Mouse (Mus musculus) fibroblast of lung, adult 2 months (primary cell): ENCODE results near the gene Neurod2.

Experiments
- DNase-seq: peaks from one replicate; pipeline ENCODE4 v3.0.0-alpha.2; 2011; ENCODE audit warnings: low read depth

Gene Neurod2

GRCm38 (mm10) chr11:98354445-98354844 is 25.0 kb upstream of the Neurod2 start:
- DNase-seq = no peak

- DNase-seq = peak; percentile 65
These were observed 24.3 kb upstream of the Neurod2 start for GRCm38 (mm10) chr11:98353651-98354211.

DNA sequence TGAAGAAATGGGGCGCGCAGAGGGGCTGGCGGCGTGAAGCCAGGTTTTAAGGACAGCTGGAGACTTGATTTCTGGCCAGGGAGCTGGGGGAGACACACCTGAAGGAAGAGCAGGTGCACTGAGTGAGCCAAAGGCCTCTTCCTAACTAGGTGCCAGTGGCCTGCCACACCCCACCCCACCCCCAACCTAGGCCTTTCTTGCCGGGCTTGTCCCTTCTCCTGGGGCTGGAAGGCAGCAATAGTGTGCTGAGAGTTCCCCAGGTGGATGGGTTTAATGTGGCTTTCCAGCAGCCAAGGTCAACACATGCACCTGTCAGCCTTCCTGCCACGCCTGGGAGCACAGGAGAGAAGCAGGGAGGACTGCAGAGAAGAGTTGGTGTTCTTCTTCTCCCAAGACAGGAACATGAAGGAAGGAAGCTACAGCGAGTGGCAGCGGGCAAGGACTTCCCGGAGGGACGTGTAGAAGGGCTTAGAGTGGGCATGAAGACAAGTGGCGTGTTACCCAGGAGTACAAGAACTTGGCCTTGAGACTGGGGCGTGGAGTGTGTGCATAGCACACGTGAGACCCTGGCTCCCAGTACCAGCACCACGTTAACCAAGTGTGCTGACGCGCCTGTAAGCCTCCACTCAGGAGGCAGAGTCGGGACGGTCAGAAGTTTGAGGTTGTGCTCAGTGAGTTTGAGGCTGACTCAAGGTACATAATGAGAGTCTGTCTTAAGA is 23.0 kb upstream of the Neurod2 start:
- DNase-seq = no peak

DNA sequence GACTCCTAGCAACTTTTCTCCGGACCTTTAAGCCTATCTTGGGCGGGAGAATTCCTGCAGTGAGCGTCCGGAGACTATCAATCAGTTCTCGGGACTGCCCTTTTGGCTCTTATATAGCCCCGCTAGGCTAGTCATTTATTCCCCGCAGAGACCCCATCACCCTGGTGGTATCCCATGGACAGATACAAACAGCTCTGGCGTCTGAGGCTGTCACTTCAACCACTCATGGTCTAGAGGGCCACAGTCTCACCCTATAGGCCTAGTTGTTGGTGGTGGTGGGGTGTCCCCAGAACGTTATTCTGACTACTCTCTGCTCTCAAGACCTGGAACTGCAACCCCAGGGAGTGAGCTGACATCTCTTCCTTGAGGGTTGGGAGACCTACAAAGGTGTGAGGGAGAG is 19.9 kb upstream of the Neurod2 start:
- no peak for DNase-seq

- no peak for DNase-seq
These were observed 18.9 kb upstream of the Neurod2 start, which contains the start of gene Ppp1r1b for GRCm38 (mm10) chr11:98348083-98348961. TSS of gene Ppp1r1b (plus strand) at chr11:98348404.

DNA sequence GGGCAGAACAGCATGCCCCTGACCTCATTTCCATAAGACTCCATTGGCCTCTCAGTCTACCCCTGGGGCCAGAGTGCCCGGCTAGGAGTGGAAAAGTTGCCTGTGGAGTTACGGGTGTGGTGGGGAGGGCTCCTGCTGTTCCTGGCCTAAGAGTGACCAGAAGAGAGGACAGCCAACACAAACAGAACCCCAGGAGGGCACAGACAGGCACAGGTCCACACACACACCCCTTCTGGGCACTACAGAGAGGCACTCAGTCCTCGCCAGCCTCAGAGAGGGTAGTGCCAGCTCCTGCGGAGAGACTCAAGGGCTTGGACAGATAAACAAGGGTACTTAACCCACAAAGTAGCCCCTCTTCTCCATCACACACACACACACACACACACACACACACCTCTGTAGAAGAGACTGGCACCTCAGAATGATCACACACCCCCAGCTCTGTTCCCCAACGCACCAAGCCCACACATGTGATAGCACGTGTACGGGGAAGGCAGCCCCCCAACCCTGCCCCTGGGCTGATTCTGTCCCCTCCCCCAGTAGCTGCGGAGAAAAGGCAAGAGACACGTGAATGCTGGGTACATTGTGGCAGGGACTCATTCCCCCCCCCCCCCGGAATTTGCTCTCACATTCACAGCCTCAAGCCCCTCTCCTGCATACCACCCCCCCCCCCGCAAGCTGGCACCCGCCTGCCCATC is 18.1 kb upstream of the Neurod2 start:
- DNase-seq = no peak

GRCm38 (mm10) chr11:98346168-98346567 is 16.7 kb upstream of the Neurod2 start:
- DNase-seq = no peak

DNA sequence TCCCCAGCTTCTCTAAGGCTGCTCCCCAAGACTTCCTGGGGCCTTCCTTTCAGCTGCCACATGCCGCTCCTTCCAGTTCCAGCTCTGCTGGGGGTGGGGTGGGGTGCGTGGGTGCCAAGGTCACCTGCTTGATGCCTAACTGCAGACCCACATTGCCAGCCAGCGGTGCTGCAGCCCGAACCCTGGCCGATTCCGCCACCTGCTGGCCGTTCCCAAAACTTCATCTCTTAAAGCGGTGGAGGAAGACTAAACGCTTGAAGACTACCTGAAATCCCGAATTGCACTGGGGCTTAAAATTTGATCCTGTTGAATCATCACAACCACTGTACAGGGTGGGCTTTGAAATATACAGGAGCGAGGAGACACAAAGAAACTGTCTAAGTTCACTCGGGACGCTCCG is 15.8 kb upstream of the Neurod2 start:
- DNase-seq = no peak

- DNase-seq = peak; percentile 82
These were observed 12.8 kb upstream of the Neurod2 start for GRCm38 (mm10) chr11:98342000-98342945.

GRCm38 (mm10) chr11:98341174-98341573 is 11.7 kb upstream of the Neurod2 start:
- DNase-seq = no peak

- no peak for DNase-seq
These were observed 11.1 kb upstream of the Neurod2 start for GRCm38 (mm10) chr11:98340597-98340996.

DNA sequence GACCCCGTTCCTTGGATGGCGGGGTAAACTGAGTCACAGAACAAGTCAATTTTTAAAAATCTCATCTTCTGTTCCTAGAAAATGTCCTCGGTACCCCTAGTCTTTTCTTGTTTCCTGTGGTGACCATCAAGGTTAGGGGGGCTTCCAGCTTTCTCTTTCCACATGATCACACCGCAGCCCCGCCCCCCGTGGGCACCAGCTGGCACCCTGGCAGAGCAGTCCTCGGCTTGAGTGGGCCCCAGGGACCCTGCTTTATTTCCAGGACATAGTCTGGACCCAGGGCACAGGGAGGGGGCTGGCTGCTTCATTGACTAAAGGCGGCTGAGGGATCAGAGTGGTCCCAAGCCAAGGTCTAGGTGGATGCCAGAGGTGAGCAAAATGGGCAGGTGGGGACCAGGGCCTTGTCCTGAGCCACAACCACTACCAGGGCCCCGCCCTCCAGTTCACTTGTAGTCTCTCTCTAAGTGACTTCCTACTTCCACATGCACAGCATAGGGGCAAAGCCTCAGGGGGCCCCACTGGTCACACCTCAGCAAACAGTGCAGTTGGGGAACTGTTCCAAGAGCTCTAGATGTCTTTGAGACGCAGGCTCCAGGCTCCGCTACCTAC is 10.3 kb upstream of the Neurod2 start:
- no peak for DNase-seq

DNA sequence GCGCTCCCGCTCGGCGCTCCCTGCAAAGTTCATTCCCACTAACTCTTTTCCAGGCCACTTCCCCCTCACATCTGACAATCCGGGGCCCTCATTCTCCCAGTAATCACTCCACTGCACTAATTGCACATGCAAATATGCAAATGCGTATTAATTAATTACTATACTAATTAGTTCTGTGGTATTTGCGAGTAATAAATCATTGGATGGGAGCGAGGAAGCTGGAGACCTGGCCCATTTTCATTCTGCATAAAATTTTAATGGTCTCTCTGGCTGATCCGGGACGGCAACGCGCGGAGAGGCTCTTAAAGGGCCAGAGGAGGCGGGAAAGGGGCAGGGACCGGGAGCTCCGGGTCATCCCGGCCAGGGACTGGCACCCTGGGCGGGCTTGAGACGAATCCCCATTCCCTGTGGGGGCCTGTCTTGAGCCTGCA is 9.6 kb upstream of the Neurod2 start:
- no peak for DNase-seq

DNA sequence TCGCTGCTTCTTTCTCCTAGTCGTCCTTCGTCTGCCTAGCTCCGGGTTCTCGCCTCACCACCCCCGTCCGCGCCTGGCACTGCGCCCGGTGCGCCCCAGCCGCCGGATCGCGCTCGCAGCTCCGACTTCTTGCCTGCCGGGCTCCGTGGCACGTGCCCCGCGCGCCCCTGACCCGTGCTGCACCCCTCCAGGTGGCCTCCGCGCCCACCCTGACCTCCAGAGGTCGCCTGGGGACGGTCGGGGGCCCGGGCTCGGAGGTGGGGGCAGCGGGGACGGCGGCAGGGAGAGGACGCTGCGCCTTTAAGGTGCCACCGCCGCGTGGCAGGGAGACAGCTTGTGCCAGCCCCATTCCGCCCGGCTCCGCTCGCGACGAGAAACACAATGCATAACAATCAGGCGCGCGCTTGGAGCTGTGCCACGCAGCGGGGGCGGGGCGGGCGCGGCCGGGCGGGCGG is 9.1 kb upstream of the Neurod2 start:
- no peak for DNase-seq

- DNase-seq = no peak
These were observed 7.0 kb upstream of the Neurod2 start for GRCm38 (mm10) chr11:98336245-98337107.

GRCm38 (mm10) chr11:98335250-98335649 is 5.8 kb upstream of the Neurod2 start:
- no peak for DNase-seq

GRCm38 (mm10) chr11:98333981-98334741 is 4.7 kb upstream of the Neurod2 start:
- no peak for DNase-seq

DNA sequence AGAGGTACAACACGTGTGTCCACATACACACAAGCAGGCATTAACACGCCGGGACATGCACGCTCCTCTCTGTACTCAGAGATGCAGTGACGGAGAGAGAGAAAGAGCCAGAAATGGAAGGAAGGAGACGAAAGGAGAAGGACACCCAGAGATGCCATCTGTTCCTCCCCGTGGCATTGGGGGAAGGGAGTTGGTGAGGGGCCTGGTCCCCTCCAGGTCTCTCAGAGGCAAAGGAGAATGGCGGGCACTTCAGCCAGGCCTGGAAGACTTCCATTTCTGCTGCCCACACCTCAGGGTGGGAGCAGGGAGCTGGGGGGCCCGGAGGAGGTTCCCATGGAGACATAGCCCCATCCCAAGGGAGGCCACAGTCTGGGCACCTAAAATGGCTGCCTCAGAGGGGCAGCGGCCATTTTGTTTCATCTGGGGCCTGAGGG is 3.8 kb upstream of the Neurod2 start:
- no peak for DNase-seq

DNA sequence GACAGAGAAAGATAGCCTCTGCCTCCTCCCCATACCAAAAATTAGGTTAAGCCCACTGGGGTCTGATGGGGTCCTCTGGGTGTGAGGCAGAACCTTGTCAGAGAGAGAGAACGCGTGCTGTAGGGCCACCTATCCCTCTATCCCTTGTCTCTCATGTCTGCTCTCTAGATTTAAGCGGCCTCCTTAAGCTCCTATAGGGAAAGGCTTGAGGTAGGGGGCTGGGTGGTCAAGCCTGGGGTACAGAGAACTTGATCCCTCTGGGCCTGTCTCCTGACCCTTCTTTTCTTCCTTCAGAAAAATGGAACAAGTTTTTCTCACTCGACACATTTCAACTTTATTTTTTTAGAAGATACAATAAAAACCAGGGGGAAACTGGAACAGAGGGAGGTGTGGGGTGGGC is 3.4 kb upstream of the Neurod2 start:
- DNase-seq = no peak
